Mouse (Mus musculus) stomach, embryonic 14.5 days (tissue): ENCODE data around the gene Olfr1371. TPM values are rescaled to one million over a fixed set of nuclear protein-coding genes. Genes with fewer than 3 reads are reported as not detected.

Experiments used
- polyA plus RNA-seq: library from polyadenylated mRNA; unstranded; fragments of >200 nt; fragmentation: Nextera tagmentation; extraction: Ambion mirVana; gene quantifications from 2 replicates; pipeline ENCODE4 v1.2.1, GENCODE M21; 2014

The Olfr1371 gene
- polyA plus RNA-seq, 1 experiment from 2014 or later: not detected

Other genes with a start within 250 kb of the Olfr1371 start
- gene Cdkn2aipnl, start 246.3 kb downstream of the Olfr1371 start, polyA plus RNA-seq: 86.8 and 96.2 TPM in 2 replicates
- 152 and 155 TPM in 2 replicates for gene Ube2b, start 213.2 kb downstream of the Olfr1371 start, polyA plus RNA-seq
- gene Cdkl3, start 209.8 kb downstream of the Olfr1371 start, polyA plus RNA-seq: 9.3 TPM in 2 replicates
- gene Ppp2ca, start 115.3 kb downstream of the Olfr1371 start, polyA plus RNA-seq: 88.3 and 91.0 TPM in 2 replicates
- not detected in 2 replicates for gene Olfr1373, start 68.5 kb downstream of the Olfr1371 start, polyA plus RNA-seq
- 800 and 831 TPM in 2 replicates for gene Skp1a, start 18.0 kb upstream of the Olfr1371 start, polyA plus RNA-seq
- 4.4 and 5.3 TPM in 2 replicates for gene Tcf7, start 69.0 kb upstream of the Olfr1371 start, polyA plus RNA-seq
- 202 and 210 TPM in 2 replicates for gene Vdac1, start 146.9 kb upstream of the Olfr1371 start, polyA plus RNA-seq
- 212 and 229 TPM in 2 replicates for gene 9530068E07Rik, start 182.4 kb upstream of the Olfr1371 start, polyA plus RNA-seq